Mouse (Mus musculus) stomach, embryonic 14.5 days (tissue): ENCODE measurements around the gene Hcrtr1. TPM values are rescaled to one million over a fixed set of nuclear protein-coding genes. Genes with fewer than 3 reads are reported as not detected.
A peak's percentile ranks its signal among the peaks of the same experiment; 100 is the strongest.

Experiments
- ATAC-seq: fragments of 200-750 bp; cut with Nextera tagmentation; 2 replicates; pipeline ENCODE4 v1.8.0; 2017; ENCODE audit warnings: low read depth, moderate TSS enrichment; ENCODE audit not compliant: insufficient number of reproducible peaks, insufficient read depth, low FRiP score
- H3K27ac ChIP-seq: fragments of 300-500 bp; sonication (generic); 2 replicates; pipeline ENCODE4 v1.5.1; 2014; ENCODE audit warnings: mild to moderate bottlenecking, low read length, moderate library complexity, mixed read lengths
- H3K27me3 ChIP-seq: fragments of 300-500 bp; sonication (generic); 2 replicates; pipeline ENCODE4 v1.6.1; 2014; ENCODE audit warnings: low read length, control low read depth, mixed read lengths; ENCODE audit not compliant: control insufficient read depth, insufficient read depth
- H3K36me3 ChIP-seq: fragments of 300-500 bp; sonication (generic); 2 replicates; pipeline ENCODE4 v1.6.1; 2014; ENCODE audit warnings: mild to moderate bottlenecking, control low read depth, low read length, moderate library complexity, mixed read lengths; ENCODE audit not compliant: control insufficient read depth, insufficient read depth
- H3K4me1 ChIP-seq: fragments of 300-500 bp; sonication (generic); 2 replicates; pipeline ENCODE4 v1.6.1; 2014; ENCODE audit warnings: low read length, control low read depth, mixed read lengths; ENCODE audit not compliant: control insufficient read depth, insufficient read depth
- H3K4me2 ChIP-seq: fragments of 300-500 bp; sonication (generic); replicated peaks from 2 replicates; pipeline ENCODE4 v1.6.1; 2014; ENCODE audit warnings: low read depth, low read length, control low read depth
- H3K4me3 ChIP-seq: fragments of 300-500 bp; sonication (generic); 2 replicates; pipeline ENCODE4 v1.5.1; 2014; ENCODE audit warnings: low read depth, low read length, control low read depth
- H3K9ac ChIP-seq: fragments of 300-500 bp; sonication (generic); replicated peaks from 2 replicates; pipeline ENCODE4 v1.6.1; 2014; ENCODE audit warnings: low read depth, mild to moderate bottlenecking, control low read depth, low read length, moderate library complexity, mixed read lengths
- H3K9me3 ChIP-seq: fragments of 300-500 bp; sonication (generic); 2 replicates; pipeline ENCODE4 v1.6.1; 2016; ENCODE audit warnings: low read depth, low read length, control low read depth; ENCODE audit not compliant: control insufficient read depth
- WGBS: fragments of 180-500 bp; shearing (Covaris S2); extraction: QIAGEN DNeasy Blood & Tissue Kit; methylation state at CpG from one replicate; pipeline ENCODE4 v1.1.7; 2014; 5-methylcytosine and 5-hydroxymethylcytosine counted together
- polyA plus RNA-seq: library from polyadenylated mRNA; unstranded; fragments of >200 nt; fragmentation: Nextera tagmentation; extraction: Ambion mirVana; gene quantifications from 2 replicates; pipeline ENCODE4 v1.2.1, GENCODE M21; 2014

The Hcrtr1 gene
- polyA plus RNA-seq, 1 experiment from 2014 or later = 0.26 TPM

DNA sequence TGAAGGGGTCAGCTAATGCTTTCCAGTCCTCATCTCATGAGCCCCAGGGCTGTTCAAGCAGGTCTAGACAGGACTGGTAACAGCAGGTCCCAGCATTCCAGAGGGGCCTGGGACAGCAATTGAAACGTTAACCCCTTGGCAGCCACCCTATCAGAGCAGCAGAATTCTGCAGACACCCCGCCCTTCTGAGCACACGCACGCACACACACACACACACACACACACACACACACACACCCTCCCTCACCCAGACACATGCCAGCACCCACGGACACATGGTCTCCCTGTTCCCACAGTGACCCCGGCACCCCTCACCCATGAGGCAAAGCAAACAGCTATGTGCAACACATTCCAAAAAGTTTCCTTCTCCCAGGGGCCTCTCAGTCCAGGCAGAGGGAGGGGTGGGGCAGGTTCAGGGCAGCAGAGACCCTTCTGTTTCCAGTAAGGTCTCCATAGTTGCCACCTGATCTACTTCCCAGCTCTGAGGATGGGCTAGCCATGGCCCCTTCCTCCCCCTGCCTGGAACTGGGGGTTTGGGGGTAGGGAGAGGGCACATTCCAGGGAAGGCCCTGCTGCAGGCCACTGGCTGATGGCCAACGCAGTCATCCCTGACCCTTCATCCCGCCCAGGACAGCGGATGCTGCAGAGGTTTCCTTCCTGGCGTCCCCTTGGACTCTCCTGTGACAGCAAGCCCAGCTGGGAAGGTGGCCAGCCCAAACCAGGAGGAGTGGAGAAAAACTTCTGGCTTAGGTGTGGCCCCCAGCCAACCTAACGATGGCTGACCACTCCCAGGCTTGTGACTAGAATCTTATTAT lies 33.0 kb upstream of the Hcrtr1 start:
- Histone ChIP-seq H3K27ac (peak overlapping the region; percentile 66), H3K9ac (no peak overlapping the region), H3K9me3 (no peaks in the 10 kb centered on the region), H3K36me3 (no peaks in the 10 kb centered on the region), H3K4me2 (peak overlapping the region; percentile 21; the same call in 1 of the 2 replicates), H3K4me1 (peaks cover 48% of the 10 kb centered on the region), H3K4me3 (no peak overlapping the region), H3K27me3 (0 out of 2 replicates have a peak, but pooled peaks cover 2% of the 10 kb centered on the region)
- ATAC-seq = no peak
- 33% methylated on average over 11 of the region's 11 CpGs for whole genome bisulfite sequencing

DNA sequence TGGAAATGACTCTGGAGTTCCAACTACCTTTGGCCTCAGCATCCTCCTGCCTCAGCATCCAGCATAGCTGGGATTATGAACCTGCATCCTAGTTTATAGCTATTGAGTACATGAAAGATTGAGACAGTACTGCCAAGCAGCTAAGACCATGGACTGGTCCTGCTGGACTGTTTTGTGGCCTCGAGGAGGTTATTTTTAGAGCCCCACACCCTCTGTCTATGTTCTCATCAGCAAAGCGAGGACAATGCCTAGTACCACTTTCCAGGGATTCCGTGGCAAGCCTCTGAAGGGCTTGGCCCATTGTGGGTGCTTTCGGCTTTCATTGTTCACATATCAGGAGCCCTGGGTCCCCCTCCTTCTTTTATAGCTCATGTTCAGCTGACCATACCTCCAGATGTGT lies 31.2 kb upstream of the Hcrtr1 start:
- H3K4me2 ChIP-seq = no peak overlapping the region
- no peak overlapping the region for H3K9ac ChIP-seq
- peaks cover 48% of the 10 kb centered on the region for H3K4me1 ChIP-seq
- H3K27me3 ChIP-seq = 0 out of 2 replicates have a peak, but pooled peaks cover 2% of the 10 kb centered on the region
- no peak overlapping the region for H3K27ac ChIP-seq
- no peak overlapping the region for H3K4me3 ChIP-seq
- 85% methylated on average over 4 of the region's 4 CpGs for WGBS
- no peaks in the 10 kb centered on the region for H3K36me3 ChIP-seq
- no peak for ATAC-seq
- H3K9me3 ChIP-seq = no peaks in the 10 kb centered on the region

GRCm38 (mm10) chr4:130169411-130169971 lies 30.3 kb upstream of the Hcrtr1 start:
- WGBS = 82% methylated on average over 16 of the region's 16 CpGs
- ATAC-seq = no peak
- Histone ChIP-seq H3K9ac (no peak overlapping the region), H3K9me3 (no peaks in the 10 kb centered on the region), H3K4me2 (no peak overlapping the region), H3K27ac (no peak overlapping the region), H3K4me3 (no peak overlapping the region), H3K27me3 (0 out of 2 replicates have a peak, but pooled peaks cover 1% of the 10 kb centered on the region), H3K4me1 (peaks cover 39% of the 10 kb centered on the region), H3K36me3 (no peaks in the 10 kb centered on the region)

DNA sequence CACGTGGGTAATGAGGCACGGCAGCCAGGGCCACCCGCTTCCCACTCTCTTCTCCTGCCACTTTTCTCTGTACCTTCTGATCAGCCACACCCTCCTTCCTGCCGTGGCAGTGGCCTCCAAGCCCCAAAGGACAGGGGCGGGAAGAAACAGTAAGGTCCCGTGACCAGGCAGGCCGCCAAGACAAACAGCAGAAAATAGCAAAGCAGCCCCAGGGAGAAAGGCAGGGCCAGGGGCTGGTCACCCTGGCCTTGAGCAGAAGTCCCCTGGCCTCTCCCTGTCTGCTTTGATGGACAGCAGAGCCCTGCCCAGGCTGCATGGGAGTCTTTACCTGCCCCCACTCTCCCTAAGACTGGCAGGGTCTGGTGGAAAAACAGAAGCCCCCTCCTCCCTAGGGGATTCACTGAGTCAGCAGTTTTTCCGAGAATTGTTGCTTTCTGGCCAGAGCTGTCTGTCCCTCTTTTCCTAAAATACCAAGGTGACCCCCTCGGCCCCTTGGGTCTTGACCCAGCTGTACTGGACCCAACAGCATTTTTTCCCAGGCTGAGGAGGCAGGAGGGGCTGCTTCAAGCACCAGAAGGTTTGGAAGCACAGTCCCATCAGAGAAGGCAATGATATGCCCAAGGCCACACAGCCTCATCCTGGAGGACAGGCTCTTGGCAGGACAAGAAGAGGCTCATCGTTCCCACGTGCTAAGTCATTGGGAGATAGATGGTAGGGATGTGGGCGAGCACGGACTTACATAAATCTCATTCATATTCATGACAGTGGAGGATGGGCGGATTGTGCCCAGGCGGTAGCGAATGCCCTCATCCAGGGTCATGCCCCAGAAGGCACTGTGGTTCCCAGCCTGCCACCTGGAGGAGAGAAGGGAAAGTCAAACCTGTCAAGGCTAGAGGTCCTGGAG lies 29.4 kb upstream of the Hcrtr1 start:
- peak; percentile 78 for ATAC-seq

GRCm38 (mm10) chr4:130167814-130168213 lies 28.7 kb upstream of the Hcrtr1 start:
- 39% methylated on average over 9 of the region's 9 CpGs for WGBS
- no peak for ATAC-seq
- Histone ChIP-seq H3K27me3 (no peaks in the 10 kb centered on the region), H3K4me2 (0 out of 2 replicates have a peak overlapping the region, but pooled peaks have one; percentile 20), H3K9me3 (no peaks in the 10 kb centered on the region), H3K36me3 (no peaks in the 10 kb centered on the region), H3K4me3 (no peak overlapping the region), H3K27ac (peak overlapping the region; percentile 68; the same call in 1 of the 2 replicates), H3K9ac (no peak overlapping the region), H3K4me1 (peaks cover 42% of the 10 kb centered on the region)

More for the DNA sequence above, 29.4 kb upstream of the Hcrtr1 start:
- 44% methylated on average over 16 of the region's 16 CpGs for WGBS
- H3K4me1 ChIP-seq = peaks cover 38% of the 10 kb centered on the region
- no peaks in the 10 kb centered on the region for H3K36me3 ChIP-seq
- H3K27ac ChIP-seq = peak overlapping the region; percentile 68; the same call in 1 of the 2 replicates
- no peaks in the 10 kb centered on the region for H3K9me3 ChIP-seq
- no peak overlapping the region for H3K4me3 ChIP-seq
- H3K9ac ChIP-seq = no peak overlapping the region
- H3K4me2 ChIP-seq = peak overlapping the region; percentile 20; the same call in 1 of the 2 replicates
- no peaks in the 10 kb centered on the region for H3K27me3 ChIP-seq

DNA sequence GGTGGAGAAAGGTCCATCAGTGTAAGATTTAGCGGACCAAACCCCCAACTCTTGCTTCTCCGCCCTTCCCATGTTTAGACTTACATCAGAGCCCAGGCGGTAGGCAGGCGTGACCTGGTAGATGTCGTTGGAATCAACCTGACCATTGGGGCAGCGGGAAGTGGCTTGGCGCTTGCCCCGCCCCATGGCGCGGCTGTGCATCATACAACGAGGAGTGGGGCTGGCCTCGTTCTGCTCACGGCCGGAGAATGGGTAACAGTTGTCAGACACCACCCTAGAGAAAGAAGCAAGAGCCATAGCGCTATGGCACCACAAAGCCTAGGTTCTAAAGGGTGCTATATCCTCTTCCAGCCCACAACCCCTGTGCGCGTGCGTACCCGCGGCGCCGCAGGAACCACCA lies 28.2 kb upstream of the Hcrtr1 start:
- WGBS = 51% methylated on average over 22 of the region's 22 CpGs
- Histone ChIP-seq H3K27me3 (0 out of 2 replicates have a peak, but pooled peaks cover 2% of the 10 kb centered on the region), H3K9me3 (no peaks in the 10 kb centered on the region), H3K4me1 (peaks cover 40% of the 10 kb centered on the region), H3K9ac (no peak overlapping the region), H3K36me3 (no peaks in the 10 kb centered on the region), H3K4me2 (0 out of 2 replicates have a peak overlapping the region, but pooled peaks have one; percentile 14), H3K27ac (no peak overlapping the region), H3K4me3 (no peak overlapping the region)
- no peak for ATAC-seq

DNA sequence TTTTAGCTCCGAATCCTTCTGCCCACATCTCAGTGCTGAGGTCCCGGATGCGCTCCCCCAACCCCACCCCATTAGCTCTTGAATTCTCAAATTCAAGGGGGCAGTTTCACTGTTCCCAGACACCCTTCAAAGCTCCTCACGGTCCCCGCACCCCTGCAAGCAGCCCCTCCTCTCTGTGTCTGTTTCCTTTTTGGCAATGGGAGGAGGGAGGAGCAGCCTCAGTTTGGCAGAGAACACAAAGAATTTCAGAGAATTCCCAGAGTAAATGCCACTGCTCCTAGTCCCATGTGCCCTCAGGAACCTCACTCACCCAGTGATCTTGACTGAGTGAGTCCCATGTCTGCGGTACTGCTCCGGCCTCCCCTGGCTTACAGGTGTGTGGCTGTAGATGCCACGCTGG lies 27.4 kb upstream of the Hcrtr1 start:
- H3K4me1 ChIP-seq = peaks cover 35% of the 10 kb centered on the region
- no peak for ATAC-seq
- H3K27ac ChIP-seq = no peak overlapping the region
- no peak overlapping the region for H3K4me2 ChIP-seq
- H3K27me3 ChIP-seq = 0 out of 2 replicates have a peak, but pooled peaks cover 4% of the 10 kb centered on the region
- no peak overlapping the region for H3K4me3 ChIP-seq
- 75% methylated on average over 8 of the region's 8 CpGs for WGBS
- H3K9me3 ChIP-seq = no peaks in the 10 kb centered on the region
- no peaks in the 10 kb centered on the region for H3K36me3 ChIP-seq
- no peak overlapping the region for H3K9ac ChIP-seq

GRCm38 (mm10) chr4:130166061-130166460 lies 26.9 kb upstream of the Hcrtr1 start:
- peaks cover 30% of the 10 kb centered on the region for H3K4me1 ChIP-seq
- H3K4me3 ChIP-seq = no peak overlapping the region
- 74% methylated on average over 18 of the region's 18 CpGs for WGBS
- H3K4me2 ChIP-seq = no peak overlapping the region
- 0 out of 2 replicates have a peak, but pooled peaks cover 4% of the 10 kb centered on the region for H3K27me3 ChIP-seq
- no peak overlapping the region for H3K9ac ChIP-seq
- no peak overlapping the region for H3K27ac ChIP-seq
- H3K9me3 ChIP-seq = no peaks in the 10 kb centered on the region
- no peaks in the 10 kb centered on the region for H3K36me3 ChIP-seq
- ATAC-seq = no peak
